Mouse (Mus musculus) stomach, postnatal 0 days (tissue): ENCODE results near the gene Slc26a10. TPM values are rescaled to one million over a fixed set of nuclear protein-coding genes. Genes with fewer than 3 reads are reported as not detected.
A peak's percentile ranks its signal among the peaks of the same experiment; 100 is the strongest.
"Not testable (repeated sequence)": the region's sequence is repeated elsewhere in the genome, so short reads cannot be mapped to it uniquely, and the experiment has no call there.

Experiments
- ATAC-seq: fragments of 200-750 bp; cut with Nextera tagmentation; 2 replicates; pipeline ENCODE4 v1.8.0; 2017; ENCODE audit not compliant: low FRiP score, low TSS enrichment
- DNase-seq: peaks from one replicate; pipeline ENCODE4 v3.0.0-alpha.2; 2016; ENCODE audit warnings: low spot score
- H3K27ac ChIP-seq: fragments of 300-500 bp; sonication (generic); replicated peaks from 2 replicates; pipeline ENCODE4 v1.5.1; 2014; ENCODE audit warnings: mild to moderate bottlenecking, control low read depth
- H3K27me3 ChIP-seq: fragments of 300-500 bp; sonication (generic); 2 replicates; pipeline ENCODE4 v1.6.1; 2014; ENCODE audit warnings: low read length; ENCODE audit not compliant: control insufficient read depth, insufficient read depth
- H3K36me3 ChIP-seq: fragments of 300-500 bp; sonication (generic); 2 replicates; pipeline ENCODE4 v1.6.1; 2014; ENCODE audit warnings: low read length, mixed read lengths; ENCODE audit not compliant: control insufficient read depth, insufficient read depth
- H3K4me1 ChIP-seq: fragments of 300-500 bp; sonication (generic); replicated peaks from 2 replicates; pipeline ENCODE4 v1.6.1; 2014; ENCODE audit warnings: antibody characterized with exemption; ENCODE audit not compliant: control insufficient read depth, insufficient read depth
- H3K4me2 ChIP-seq: fragments of 300-500 bp; sonication (generic); replicated peaks from 2 replicates; pipeline ENCODE4 v1.6.1; 2014; ENCODE audit warnings: low read depth, mild to moderate bottlenecking, control low read depth, moderate library complexity
- H3K4me3 ChIP-seq: fragments of 300-500 bp; sonication (generic); 2 replicates; pipeline ENCODE4 v1.5.1; 2014; ENCODE audit warnings: low read depth, low read length, control low read depth
- H3K9ac ChIP-seq: fragments of 300-500 bp; sonication (generic); 2 replicates; pipeline ENCODE4 v1.6.1; 2014; ENCODE audit warnings: mild to moderate bottlenecking, low read length, control low read depth, mixed read lengths
- H3K9me3 ChIP-seq: fragments of 300-500 bp; sonication (generic); 2 replicates; pipeline ENCODE4 v1.6.1; 2016; ENCODE audit warnings: low read length; ENCODE audit not compliant: control insufficient read depth
- CTCF ChIP-seq: IDR thresholded peaks from 2 replicates; pipeline ENCODE4 v1.5.1; 2016; ENCODE audit warnings: antibody characterized with exemption, low read depth, mild to moderate bottlenecking, moderate library complexity
- EP300 ChIP-seq: optimal IDR thresholded peaks from 2 replicates; pipeline ENCODE3; 2016; ENCODE audit warnings: antibody characterized with exemption
- WGBS: fragments of 180-500 bp; shearing (Covaris S2); extraction: QIAGEN DNeasy Blood & Tissue Kit; methylation state at CpG from one replicate; pipeline ENCODE4 v1.1.7; 2014; 5-methylcytosine and 5-hydroxymethylcytosine counted together
- polyA plus RNA-seq: library from polyadenylated mRNA; unstranded; fragments of >200 nt; fragmentation: Nextera tagmentation; extraction: Ambion mirVana; gene quantifications from 2 replicates; pipeline ENCODE4 v1.2.1, GENCODE M21; 2015

The Slc26a10 gene
- polyA plus RNA-seq, 1 experiment from 2014 or later: 0.70 TPM

GRCm38 (mm10) chr10:127153323-127153722 lies 27.1 kb downstream of the Slc26a10 start:
- Histone ChIP-seq H3K9ac (no peak overlapping the region), H3K4me3 (no peak overlapping the region), H3K4me2 (no peak overlapping the region), H3K27ac (no peak overlapping the region), H3K27me3 (no peaks in the 10 kb centered on the region), H3K36me3 (no peaks in the 10 kb centered on the region), H3K4me1 (no peaks in the 10 kb centered on the region), H3K9me3 (no peaks in the 10 kb centered on the region)
- DNase-seq (no peak), ATAC-seq (no peak)
- 95% methylated on average over 7 of the region's 7 CpGs for WGBS
- TF ChIP-seq CTCF: no peak
- no peak for TF ChIP-seq EP300

GRCm38 (mm10) chr10:127152556-127152955 lies 27.9 kb downstream of the Slc26a10 start:
- not testable (repeated sequence) for ATAC-seq, DNase-seq, H3K9ac ChIP-seq, H3K4me2 ChIP-seq, H3K36me3 ChIP-seq, H3K9me3 ChIP-seq, H3K27me3 ChIP-seq, H3K27ac ChIP-seq, H3K4me3 ChIP-seq, H3K4me1 ChIP-seq
- 82% methylated on average over 10 of the region's 10 CpGs for WGBS

- H3K4me2 ChIP-seq, H3K36me3 ChIP-seq, H3K9ac ChIP-seq, H3K27ac ChIP-seq, H3K27me3 ChIP-seq, H3K4me1 ChIP-seq, DNase-seq, H3K4me3 ChIP-seq, H3K9me3 ChIP-seq: not testable (repeated sequence)
- 74% methylated on average over 3 of the region's 3 CpGs for WGBS
- ATAC-seq: peak; percentile 63
These were observed 29.2 kb downstream of the Slc26a10 start for GRCm38 (mm10) chr10:127151233-127151632.

DNA sequence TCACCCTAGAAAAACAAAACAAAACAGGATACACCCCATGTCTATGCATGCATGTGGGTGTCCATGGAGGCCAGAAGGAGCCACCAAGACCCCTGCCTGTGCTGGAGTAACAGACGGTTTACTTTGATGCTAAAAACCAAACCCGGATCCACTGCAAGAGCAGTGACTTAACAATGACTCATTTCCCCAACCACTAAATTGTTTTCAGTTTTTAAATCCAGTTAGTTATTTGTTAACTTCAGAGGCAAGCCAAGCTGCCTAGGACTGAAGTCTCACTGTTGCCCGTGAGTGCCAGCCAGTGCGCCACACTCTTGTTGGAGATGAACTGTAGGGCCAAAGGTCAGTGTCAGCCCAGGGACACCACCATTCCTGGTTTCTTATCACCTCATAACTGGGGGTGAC lies 30.0 kb downstream of the Slc26a10 start:
- H3K4me1 ChIP-seq: no peaks in the 10 kb centered on the region
- DNase-seq (no peak), ATAC-seq (no peak)
- H3K9ac ChIP-seq: no peak overlapping the region
- no peak overlapping the region for H3K4me3 ChIP-seq
- H3K4me2 ChIP-seq: peak overlapping the region; percentile 36
- no peak for TF ChIP-seq CTCF
- H3K27ac ChIP-seq: no peak overlapping the region; the same call in 1 of the 2 replicates
- H3K9me3 ChIP-seq: no peaks in the 10 kb centered on the region
- H3K36me3 ChIP-seq: no peaks in the 10 kb centered on the region
- H3K27me3 ChIP-seq: no peaks in the 10 kb centered on the region
- WGBS: 68% methylated on average over 4 of the region's 4 CpGs

GRCm38 (mm10) chr10:127147135-127147534 lies 33.3 kb downstream of the Slc26a10 start:
- no peak for TF ChIP-seq EP300
- no peak for TF ChIP-seq CTCF
- H3K4me2 ChIP-seq: no peak overlapping the region
- H3K4me3 ChIP-seq: no peak overlapping the region
- H3K27ac ChIP-seq: no peak overlapping the region
- no peaks in the 10 kb centered on the region for H3K4me1 ChIP-seq
- WGBS: 82% methylated on average over 6 of the region's 6 CpGs
- H3K9ac ChIP-seq: no peak overlapping the region
- ATAC-seq: no peak
- DNase-seq: no peak
- H3K36me3 ChIP-seq: no peaks in the 10 kb centered on the region
- H3K27me3 ChIP-seq: no peaks in the 10 kb centered on the region
- H3K9me3 ChIP-seq: no peaks in the 10 kb centered on the region

GRCm38 (mm10) chr10:127145303-127145702 lies 35.1 kb downstream of the Slc26a10 start:
- Histone ChIP-seq H3K9ac (no peak overlapping the region), H3K9me3 (no peaks in the 10 kb centered on the region), H3K4me1 (no peaks in the 10 kb centered on the region), H3K4me3 (no peak overlapping the region), H3K4me2 (no peak overlapping the region), H3K36me3 (no peaks in the 10 kb centered on the region), H3K27ac (no peak overlapping the region), H3K27me3 (no peaks in the 10 kb centered on the region)
- WGBS: 74% methylated on average over 5 of the region's 5 CpGs
- TF ChIP-seq CTCF: no peak
- DNase-seq (no peak), ATAC-seq (no peak; the same call in 1 of the 2 replicates)
